Mouse (Mus musculus): ENCODE measurements at regions not wholly inside any gene's neighbourhood (a gene's known extent, or its start where the extent isn't known, plus 50 kb on each side); places are given as distances from the start of the nearest gene placed in this dataset.

GRCm38 (mm10) chr2:75484951-75485350 lies 174.1 kb upstream of the Hnrnpa3 start:
- peaks cover 4 to 11% of the 10 kb centered on the region in 2 experiments for H3K27me3 ChIP-seq (ENCODE audit: control insufficient read depth in 1 of 2, insufficient read depth in 2 of 2, low read length in 2 of 2)
- H3K27ac ChIP-seq (ENCODE audit: control insufficient read depth, low read depth, low read length), result no peak overlapping the region
- TF ChIP-seq ZKSCAN1 (IDR thresholded peaks at IDR 0.05; ENCODE audit: low read depth, low read length) (no peak), KAT2A (conservative IDR thresholded peaks at IDR 0.05; ENCODE audit: low read depth, low read length) (no peak), POLR2A (IDR thresholded peaks at IDR 0.05; ENCODE audit: control insufficient read depth in 1 of 2, insufficient read depth in 1 of 2, low read depth in 1 of 2, low read length in 2 of 2, poor library complexity in 1 of 2) (no peak), SMC3 (IDR thresholded peaks at IDR 0.05; ENCODE audit: low read depth, low read length) (no peak), USF2 (IDR thresholded peaks at IDR 0.05; ENCODE audit: borderline replicate concordance in 1 of 2, insufficient read depth in 1 of 2, low read depth in 1 of 2, low read length in 2 of 2) (no peak), HCFC1 (IDR thresholded peaks at IDR 0.05; ENCODE audit: low read depth, low read length) (no peak)
- no peak overlapping the region for H3K9ac ChIP-seq (ENCODE audit: control insufficient read depth, low read depth, low read length, poor library complexity, severe bottlenecking)
- no peaks in the 10 kb centered on the region for H3K36me3 ChIP-seq (ENCODE audit: control insufficient read depth in 1 of 2, insufficient read depth in 2 of 2, low read length in 2 of 2)
- H3K4me1 ChIP-seq (ENCODE audit: control insufficient read depth in 1 of 2, insufficient read depth in 2 of 2, low read length in 2 of 2), result no peaks in the 10 kb centered on the region
- no peaks in the 10 kb centered on the region for H3K79me2 ChIP-seq (ENCODE audit: control insufficient read depth, insufficient read depth, low read length, poor library complexity)
- no peak overlapping the region for H3K4me3 ChIP-seq (ENCODE audit: control insufficient read depth in 1 of 2, insufficient read depth in 1 of 2, low read depth in 2 of 2, low read length in 2 of 2)
- no peaks in the 10 kb centered on the region for H3K9me3 ChIP-seq (replicated peaks; ENCODE audit: insufficient read depth, low read length)
- no peak for DNase-seq (ENCODE audit: low read depth, low spot score)

GRCm38 (mm10) chr2:75491150-75491549 lies 167.9 kb upstream of the Hnrnpa3 start:
- Histone ChIP-seq H3K4me3 (ENCODE audit: control insufficient read depth in 1 of 2, insufficient read depth in 1 of 2, low read depth in 2 of 2, low read length in 2 of 2) (no peak overlapping the region), H3K79me2 (ENCODE audit: control insufficient read depth, insufficient read depth, low read length, poor library complexity) (no peaks in the 10 kb centered on the region), H3K9me3 (replicated peaks; ENCODE audit: insufficient read depth, low read length) (no peaks in the 10 kb centered on the region), H3K27ac (ENCODE audit: control insufficient read depth, low read depth, low read length) (no peak overlapping the region), H3K36me3 (ENCODE audit: control insufficient read depth in 1 of 2, insufficient read depth in 2 of 2, low read length in 2 of 2) (no peaks in the 10 kb centered on the region), H3K27me3 (ENCODE audit: control insufficient read depth in 1 of 2, insufficient read depth in 2 of 2, low read length in 2 of 2) (peaks cover 9 to 13% of the 10 kb centered on the region in 2 experiments), H3K4me1 (ENCODE audit: control insufficient read depth in 1 of 2, insufficient read depth in 2 of 2, low read length in 2 of 2) (no peaks in the 10 kb centered on the region), H3K9ac (ENCODE audit: control insufficient read depth, low read depth, low read length, poor library complexity, severe bottlenecking) (no peak overlapping the region)
- DNase-seq (ENCODE audit: low read depth, low spot score), result no peak
- TF ChIP-seq MAX (IDR thresholded peaks at IDR 0.05; ENCODE audit: low read length), result no peak
- no peak for TF ChIP-seq CHD2 (IDR thresholded peaks at IDR 0.05; ENCODE audit: low read length)
- no peak for TF ChIP-seq SMC3 (IDR thresholded peaks at IDR 0.05; ENCODE audit: low read depth, low read length)
- no peak for TF ChIP-seq MYB (IDR thresholded peaks at IDR 0.05; ENCODE audit: low read depth, low read length)
- no peak for TF ChIP-seq POLR2AphosphoS2 (IDR thresholded peaks at IDR 0.05; ENCODE audit: low read length)

GRCm38 (mm10) chr2:75491789-75492500 lies 167.1 kb upstream of the Hnrnpa3 start:
- H3K27ac ChIP-seq (ENCODE audit: control insufficient read depth, low read depth, low read length), result no peak overlapping the region
- no peak overlapping the region for H3K9ac ChIP-seq (ENCODE audit: control insufficient read depth, low read depth, low read length, poor library complexity, severe bottlenecking)
- no peaks in the 10 kb centered on the region for H3K4me1 ChIP-seq (ENCODE audit: control insufficient read depth in 1 of 2, insufficient read depth in 2 of 2, low read length in 2 of 2)
- H3K27me3 ChIP-seq (ENCODE audit: control insufficient read depth in 1 of 2, insufficient read depth in 2 of 2, low read length in 2 of 2), result peaks cover 9 to 13% of the 10 kb centered on the region in 2 experiments
- no peak overlapping the region for H3K4me3 ChIP-seq (ENCODE audit: control insufficient read depth in 1 of 2, insufficient read depth in 1 of 2, low read depth in 2 of 2, low read length in 2 of 2)
- no peaks in the 10 kb centered on the region for H3K79me2 ChIP-seq (ENCODE audit: control insufficient read depth, insufficient read depth, low read length, poor library complexity)
- no peaks in the 10 kb centered on the region for H3K9me3 ChIP-seq (replicated peaks; ENCODE audit: insufficient read depth, low read length)
- no peak for TF ChIP-seq NELFE (IDR thresholded peaks at IDR 0.05; ENCODE audit: low read depth, low read length)
- TF ChIP-seq NRF1 (IDR thresholded peaks at IDR 0.05; ENCODE audit: insufficient read depth, low read depth, low read length, poor library complexity, severe bottlenecking), result no peak
- TF ChIP-seq POLR2A (IDR thresholded peaks at IDR 0.05; ENCODE audit: control insufficient read depth in 1 of 2, insufficient read depth in 1 of 2, low read depth in 1 of 2, low read length in 2 of 2, poor library complexity in 1 of 2), result no peak
- TF ChIP-seq MYB (IDR thresholded peaks at IDR 0.05; ENCODE audit: low read depth, low read length), result no peak
- TF ChIP-seq EP300 (IDR thresholded peaks at IDR 0.05; ENCODE audit: low read depth in 1 of 2, low read length in 2 of 2), result no peak
- no peak for TF ChIP-seq JUND (IDR thresholded peaks at IDR 0.05; ENCODE audit: low read depth, low read length)
- TF ChIP-seq HCFC1 (IDR thresholded peaks at IDR 0.05; ENCODE audit: low read depth, low read length), result no peak
- TF ChIP-seq MAFK (IDR thresholded peaks at IDR 0.05; ENCODE audit: borderline replicate concordance, low read depth, low read length), result no peak
- TF ChIP-seq SMC3 (IDR thresholded peaks at IDR 0.05; ENCODE audit: low read depth, low read length), result no peak
- TF ChIP-seq BHLHE40 (IDR thresholded peaks at IDR 0.05; ENCODE audit: borderline replicate concordance, low read depth, low read length), result no peak
- no peak for TF ChIP-seq USF1 (IDR thresholded peaks at IDR 0.05; ENCODE audit: low read depth, low read length)
- H3K36me3 ChIP-seq (ENCODE audit: control insufficient read depth in 1 of 2, insufficient read depth in 2 of 2, low read length in 2 of 2), result no peaks in the 10 kb centered on the region
- DNase-seq (ENCODE audit: low read depth, low spot score), result no peak

Data from MEL (cell line).